Mouse (Mus musculus): ENCODE results near the gene Nphs1.

DNA sequence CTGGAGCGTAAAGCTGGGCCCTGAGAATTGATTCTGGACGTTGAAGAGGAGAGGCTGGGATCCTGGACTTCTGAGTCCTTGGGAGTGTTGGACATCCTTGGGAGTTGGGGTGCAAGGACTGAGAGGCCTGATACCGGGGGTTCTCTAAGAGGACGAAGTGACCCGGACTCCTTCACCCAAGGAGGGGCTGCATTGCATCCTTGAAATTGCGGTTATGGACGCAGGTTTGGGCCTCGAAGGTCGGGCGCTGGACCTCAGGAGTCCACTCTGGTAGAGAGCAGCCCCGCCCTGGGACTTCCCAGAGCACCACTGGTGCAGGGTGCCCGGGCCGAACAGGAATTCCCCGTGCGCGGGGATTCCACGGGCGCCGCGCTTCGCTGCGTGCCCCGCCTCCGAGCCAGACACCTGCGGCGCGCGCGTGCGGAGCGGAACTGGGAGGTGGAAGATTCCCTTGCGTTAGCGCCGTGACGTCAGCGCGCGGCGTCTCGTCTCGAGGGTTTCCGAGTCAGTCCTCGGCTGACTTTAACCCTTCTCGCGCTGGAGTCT lies 36.2 kb upstream of the Nphs1 start:
- TF ChIP-seq POLR2A (IDR thresholded peaks at IDR 0.05; ENCODE audit: insufficient read depth, low read length), result no peak
- TF ChIP-seq CTCF (IDR thresholded peaks at IDR 0.05; ENCODE audit: low read depth, low read length), result no peak
- TF ChIP-seq EP300 (IDR thresholded peaks at IDR 0.05; ENCODE audit: insufficient read depth, low read depth, low read length), result no peak

All from ES-Bruce4 (cell line).